Mouse (Mus musculus) ovary, adult 18-20 months (tissue): ENCODE data around the gene Jtb.

Source experiments
- DNase-seq: peaks from one replicate; pipeline ENCODE4 v3.0.0; 2022; ENCODE audit warnings: low spot score, mixed read lengths

The Jtb gene

GRCm38 (mm10) chr3:90231507-90232333 is at the start of gene Jtb:
TSS of gene Jtb (plus strand) at chr3:90231597.
- peak; percentile 92 for DNase-seq

DNA sequence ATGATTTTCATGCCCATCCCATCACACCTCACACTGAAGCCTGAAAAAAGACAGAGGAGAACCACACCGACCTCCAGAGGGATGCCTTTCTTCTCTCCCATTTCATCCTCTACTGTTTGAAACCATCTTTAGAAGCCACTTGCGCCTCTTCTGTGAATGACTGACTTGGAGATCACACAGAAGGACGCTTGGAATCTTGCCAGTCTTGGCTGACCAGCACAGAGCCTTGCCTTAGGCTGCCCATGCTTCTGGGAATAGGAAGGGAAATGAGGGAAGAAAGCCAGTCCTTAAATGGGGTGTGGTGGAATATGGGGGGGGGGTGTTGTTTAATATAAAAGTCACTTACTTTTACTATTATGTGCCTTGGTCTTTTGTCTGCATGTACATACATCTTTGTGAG is 47.8 kb upstream of the Jtb start:
- DNase-seq: no peak

DNA sequence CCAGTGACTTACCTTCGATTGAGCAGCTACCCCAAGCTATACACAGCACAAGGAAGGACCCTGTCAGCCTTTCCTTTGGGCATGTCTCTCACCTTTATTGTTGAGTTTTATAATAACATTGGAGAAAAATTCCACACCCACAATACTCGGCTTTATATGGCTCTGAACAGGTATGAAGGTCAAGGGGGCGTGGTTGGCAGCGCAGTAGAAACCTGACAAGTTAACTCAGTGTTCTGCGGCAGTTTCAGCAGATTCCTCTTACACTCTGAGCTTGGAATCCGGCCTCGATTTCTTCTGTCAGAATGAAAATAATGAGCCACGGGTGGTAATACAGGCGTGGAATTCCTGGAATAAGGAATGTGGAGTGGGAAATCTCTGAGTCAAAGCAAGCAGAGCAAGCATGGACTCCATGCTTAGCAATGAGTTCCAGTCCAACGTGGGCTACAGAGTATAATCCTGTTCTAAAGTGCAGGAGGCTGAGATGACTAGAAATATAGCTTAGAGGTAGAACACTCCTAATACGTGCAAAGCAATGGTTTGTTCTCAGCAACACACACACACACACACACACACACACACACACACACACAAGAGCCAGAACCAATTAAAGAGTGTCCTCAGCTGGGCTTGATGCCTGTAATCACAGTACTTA is 40.4 kb upstream of the Jtb start:
- no peak for DNase-seq

DNA sequence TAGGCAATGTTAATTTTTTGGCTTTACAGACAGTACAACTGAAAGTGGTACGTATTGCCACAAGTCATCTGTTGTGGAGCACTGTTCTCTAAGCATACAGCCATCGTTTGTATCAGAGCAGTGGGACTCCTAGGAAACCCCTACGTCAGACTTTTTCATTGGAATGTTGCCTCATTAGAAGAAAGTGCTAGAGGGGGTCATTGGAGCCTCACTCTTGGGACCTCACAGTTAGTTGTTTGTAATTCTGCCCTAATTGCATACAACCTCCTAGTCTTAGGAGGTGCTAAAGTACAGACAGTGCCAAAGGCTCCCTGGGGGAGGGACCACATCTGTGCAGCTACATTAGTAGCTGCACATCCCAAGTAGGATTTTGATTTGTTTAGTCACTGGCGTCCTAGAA is 36.6 kb upstream of the Jtb start:
- DNase-seq: no peak

DNA sequence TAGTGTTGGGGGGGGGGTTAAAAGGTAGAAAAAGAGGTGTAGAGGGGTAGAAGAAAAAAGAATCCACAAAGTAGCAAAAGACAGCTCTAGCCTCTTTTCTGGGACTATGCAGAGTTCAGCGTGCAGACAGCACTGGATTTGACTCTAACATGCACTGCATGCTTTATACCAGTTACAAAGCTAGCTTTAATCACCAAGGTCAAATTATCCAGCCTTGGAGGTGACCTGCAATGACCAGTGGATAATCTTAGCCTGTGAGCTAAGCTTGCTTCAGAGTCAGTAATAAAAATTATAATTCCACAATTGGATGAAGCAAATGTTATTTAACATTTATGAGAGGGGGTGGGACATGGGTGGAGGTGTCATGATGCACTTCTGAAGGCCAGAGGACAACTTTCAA is 35.8 kb upstream of the Jtb start:
- no peak for DNase-seq

DNA sequence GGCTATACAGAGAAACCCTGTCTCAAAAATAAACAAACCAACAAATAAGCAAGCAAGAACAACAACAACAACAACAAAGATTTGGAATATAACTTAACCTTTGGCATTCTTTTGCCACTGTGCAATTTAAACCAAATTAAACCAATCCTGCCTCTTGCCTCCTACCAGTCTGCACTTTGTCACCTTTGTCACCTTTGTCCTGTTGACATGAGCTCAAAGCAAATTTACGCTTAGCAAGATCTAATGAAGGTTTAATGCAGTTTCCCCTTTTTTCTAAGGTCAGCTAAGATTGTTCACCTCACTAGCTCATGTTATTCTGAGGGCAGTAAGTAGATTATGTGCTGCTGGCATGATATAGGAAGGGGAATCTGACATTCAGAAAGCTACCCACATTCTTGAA is 33.8 kb upstream of the Jtb start:
- DNase-seq: no peak

DNA sequence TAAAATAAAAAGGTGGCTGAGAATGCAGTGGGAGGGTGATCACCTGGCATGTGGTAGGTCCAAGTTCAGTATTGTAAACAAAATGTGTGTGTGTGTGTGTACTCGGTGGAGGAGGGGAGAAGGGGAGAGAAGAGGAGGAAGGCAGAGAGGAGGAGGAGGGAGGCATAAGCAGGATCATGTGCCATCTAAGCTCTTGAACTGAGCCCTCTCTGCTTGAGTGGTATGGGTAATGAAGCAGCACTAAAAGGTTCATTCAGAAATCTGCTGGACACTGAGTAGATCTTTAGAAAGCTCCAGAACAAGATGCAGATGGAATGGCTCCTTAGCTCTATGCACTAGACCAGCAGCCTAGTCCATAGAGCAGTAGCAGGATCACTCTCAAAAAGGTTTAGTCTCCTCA is 28.5 kb upstream of the Jtb start:
- DNase-seq: no peak

- no peak for DNase-seq
Measured at GRCm38 (mm10) chr3:90203619-90204018, 27.8 kb upstream of the Jtb start.

DNA sequence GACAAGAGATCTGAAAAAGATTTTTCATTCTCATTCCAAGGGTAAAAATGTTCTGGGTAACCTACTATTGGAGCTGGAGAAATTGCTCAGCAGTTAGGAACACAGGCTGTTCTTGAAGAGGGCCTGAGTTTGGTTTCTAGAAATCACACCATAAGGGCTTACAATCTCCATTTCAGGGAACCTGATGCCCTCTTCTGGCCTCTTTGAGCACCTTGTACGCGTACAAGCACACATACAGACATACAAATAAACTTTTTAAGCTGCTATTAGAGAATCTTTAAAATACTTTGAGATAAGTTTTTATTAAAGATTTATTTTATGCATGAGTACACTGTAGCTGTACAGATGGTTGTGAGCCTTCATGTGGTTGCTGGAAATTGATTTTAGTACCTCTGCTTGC is 26.8 kb upstream of the Jtb start:
- DNase-seq: no peak

DNA sequence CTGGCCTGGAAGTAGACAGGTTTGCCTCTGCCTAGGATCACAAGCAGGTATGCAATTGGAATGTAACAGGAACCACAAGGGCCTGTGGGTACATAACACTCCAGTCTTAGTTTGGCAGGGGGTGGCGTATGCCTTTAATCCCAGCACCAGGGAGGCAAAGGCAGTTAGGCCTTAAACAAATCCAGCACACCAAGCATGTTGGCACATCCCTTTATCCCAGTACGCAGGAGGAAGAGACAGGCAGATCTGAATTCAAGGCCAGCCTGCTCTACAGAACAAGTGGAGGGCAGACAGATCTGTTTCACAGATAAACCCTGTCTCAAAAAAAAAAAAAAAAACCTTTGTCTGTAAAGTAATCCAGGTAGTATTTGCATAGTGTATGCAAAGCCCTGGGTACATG is 22.7 kb upstream of the Jtb start:
- DNase-seq: no peak

DNA sequence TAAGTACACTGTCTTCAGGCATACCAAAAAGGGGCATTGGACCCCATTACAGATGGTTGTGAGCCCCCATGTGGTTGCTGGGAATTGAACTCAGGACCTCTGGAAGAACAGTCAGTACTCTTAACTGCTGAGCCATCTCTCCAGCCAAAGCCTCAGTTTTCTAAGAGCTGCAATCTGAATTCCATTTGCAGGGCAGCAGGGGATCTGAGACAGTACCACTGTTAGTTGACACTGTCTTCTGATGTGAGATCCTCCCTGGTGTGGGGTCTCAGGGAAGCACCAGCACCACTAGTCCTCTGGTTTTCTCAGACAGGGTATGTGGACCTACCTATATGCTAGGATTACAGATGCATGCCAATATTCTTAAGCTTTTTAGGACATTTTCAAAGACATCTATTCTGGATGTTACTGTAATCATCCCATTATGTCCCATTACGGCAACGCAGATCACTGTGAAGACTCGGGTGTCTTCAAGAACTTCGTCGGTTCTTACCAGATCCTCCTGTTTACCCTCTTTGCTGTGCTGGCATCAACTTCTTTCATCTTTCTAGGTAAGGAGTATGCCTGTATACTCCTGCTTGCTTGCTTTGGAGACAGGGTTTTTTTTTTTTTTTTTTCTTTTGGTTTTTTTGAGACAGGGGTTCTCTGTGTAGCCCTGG is 21.4 kb upstream of the Jtb start:
- DNase-seq: no peak

DNA sequence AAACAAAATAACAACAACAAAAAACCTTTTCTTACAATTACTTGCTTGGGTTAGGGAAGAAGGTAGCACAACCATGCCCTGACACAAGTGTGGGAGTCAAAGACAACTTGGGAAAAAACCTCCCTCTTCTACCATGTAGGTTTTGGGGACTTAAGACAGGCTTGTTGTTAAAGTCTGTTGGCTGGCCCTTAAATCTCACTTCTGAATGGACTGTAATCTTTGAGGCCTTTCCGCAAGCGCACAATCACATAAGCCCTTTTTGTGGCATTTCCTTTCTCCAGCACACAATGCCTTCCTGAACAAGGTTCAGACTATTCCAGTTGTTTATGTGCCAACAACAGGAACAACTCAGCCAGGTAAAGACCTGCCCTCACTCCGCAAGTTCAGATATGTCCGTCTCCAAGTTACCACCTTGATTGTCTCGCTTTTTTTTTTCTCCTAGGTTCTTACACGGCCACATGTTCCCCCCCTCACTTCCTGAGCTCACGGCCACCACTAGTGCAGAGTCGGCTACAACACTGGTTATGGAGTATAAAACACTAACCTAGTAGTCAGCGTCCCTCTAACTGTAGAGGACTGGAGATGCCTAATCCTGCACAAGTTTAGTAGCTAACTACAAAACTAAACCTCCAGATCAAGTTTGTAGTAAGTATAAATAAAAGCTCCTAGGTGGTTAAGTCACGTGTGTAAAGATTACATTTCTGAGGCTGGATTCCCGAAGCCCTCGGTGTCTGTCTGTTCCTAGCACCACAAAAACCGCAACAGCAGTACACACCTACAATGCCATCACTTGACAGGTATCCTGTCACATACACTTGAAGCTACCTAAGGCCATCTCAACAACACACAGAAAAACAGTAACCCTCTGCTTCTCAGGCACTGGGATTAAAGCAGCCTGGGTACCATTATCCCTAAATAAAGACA is 19.7 kb upstream of the Jtb start:
- no peak for DNase-seq

DNA sequence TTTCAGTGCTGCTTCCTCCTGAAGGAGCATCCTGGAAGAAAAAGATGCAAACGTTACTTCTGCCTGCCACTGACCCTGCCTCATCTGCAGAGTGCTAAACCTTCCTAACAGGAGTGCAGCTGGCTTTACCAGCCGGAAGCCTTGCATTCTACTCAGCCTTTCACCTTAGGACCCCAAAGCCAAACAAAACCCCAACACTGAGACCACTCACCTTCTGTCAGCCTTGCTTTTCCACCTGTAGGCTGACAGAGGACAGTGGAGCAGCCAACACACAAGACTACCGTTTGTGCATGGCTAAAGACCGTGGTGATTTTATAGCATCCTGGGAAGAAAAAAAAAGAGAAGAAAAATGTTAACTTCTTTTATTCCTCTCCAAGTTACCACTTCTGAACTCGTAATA is 18.7 kb upstream of the Jtb start:
- DNase-seq: no peak

DNA sequence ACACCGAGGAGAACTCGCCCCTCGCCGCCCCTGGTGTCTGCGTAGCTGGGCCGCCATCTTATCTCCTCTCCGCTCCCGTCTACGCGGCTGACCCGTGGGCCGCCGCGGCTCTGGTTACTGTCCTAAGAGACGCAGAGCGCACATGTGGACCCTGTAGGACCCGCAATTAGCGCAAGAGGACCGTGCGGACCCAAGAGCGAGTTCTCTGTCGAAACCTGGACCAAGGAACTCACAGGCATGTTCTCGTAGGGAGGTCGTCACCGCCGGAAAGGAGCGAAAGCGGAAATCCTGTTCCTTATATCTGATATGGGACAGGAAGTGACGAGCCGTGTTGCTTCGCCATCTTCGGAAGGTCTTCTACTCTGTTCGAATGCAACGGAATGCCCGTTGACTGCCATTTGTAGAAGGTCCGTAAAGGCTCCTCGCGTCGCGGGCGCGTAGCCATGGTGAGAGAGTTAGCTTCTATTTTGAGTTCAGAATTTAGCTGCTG is 18.0 kb upstream of the Jtb start, which contains the start of the genes Rps27 and Rab13:
Gene Rps27, minus strand, starts transcription at position 275 of the 490 bp plus-strand sequence.
Gene Rab13, plus strand, starts transcription at position 319 of the 490 bp plus-strand sequence.
- DNase-seq: peak; percentile 87

DNA sequence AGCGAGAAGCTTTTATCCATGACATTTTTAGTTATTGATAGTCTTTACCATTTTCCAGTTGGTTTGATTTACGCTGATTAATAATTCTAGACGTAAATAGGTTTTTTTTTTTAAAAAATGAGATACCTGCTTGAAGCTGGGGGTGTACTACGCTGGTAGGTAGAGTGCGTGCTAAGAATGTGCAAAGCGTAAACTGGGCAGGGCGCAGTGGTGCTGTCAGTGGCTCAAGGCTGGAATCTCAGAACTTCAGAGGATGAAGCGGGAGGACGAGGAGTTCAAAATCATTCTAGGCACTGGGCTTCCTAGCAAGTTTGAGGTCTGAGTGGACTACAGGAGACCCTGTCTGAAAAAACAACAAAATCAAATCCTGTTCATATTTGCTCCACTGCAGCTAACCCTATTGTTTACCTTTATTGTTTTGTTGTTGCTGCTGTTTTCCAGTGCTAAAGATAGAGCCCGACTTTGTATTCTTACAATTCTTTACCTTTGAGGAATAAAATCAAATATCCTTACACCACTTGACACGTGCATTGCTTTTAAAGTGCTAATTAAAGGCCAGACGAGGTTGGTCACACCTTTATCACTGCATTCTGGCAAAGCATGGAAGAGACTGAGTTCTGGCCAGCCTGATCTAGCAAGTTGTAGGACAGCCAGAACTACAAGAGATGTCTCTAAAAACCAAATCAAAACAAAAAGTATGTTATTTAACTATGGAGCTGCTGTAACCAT is 17.3 kb upstream of the Jtb start:
- no peak for DNase-seq

- no peak for DNase-seq
Measured at GRCm38 (mm10) chr3:90215825-90216380, 15.5 kb upstream of the Jtb start.

DNA sequence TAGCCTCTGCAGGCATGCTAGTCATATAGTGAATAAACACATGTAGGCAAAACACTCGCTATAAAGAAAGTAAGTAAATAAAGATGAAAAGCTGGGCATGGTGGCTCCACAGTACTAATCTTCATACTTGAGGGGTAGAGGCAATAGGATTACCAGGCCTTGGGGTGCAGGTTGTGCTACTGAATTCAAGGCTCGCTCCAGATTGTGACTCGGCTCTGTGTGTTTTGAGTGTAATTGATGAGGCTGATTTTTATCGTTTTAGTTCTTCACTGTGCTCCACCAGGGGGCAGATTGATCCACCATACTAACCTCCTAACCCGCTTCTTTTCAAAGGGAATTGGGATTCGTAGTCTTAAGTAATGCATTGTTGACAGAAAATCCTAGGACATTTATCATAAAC is 11.3 kb upstream of the Jtb start:
- no peak for DNase-seq

DNA sequence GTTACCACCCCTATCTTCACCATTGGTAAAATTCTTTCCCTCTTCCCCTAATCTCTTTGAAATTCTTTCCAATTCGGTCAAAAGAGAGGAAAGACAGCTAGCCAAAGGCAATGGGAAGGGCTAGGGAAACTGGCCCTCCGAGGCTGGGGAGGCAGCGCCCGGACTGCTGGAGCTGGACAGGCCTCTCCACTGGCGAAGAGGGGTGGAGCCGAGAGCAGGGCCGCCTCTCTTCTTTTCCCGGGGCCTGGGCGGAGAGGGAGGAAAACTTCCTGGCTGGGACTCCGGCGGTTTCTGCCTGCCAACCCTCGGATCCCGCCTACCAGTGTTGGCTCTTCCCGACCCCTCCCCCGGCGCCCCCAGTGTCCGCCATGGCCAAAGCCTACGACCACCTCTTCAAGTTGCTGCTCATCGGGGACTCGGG is 10.9 kb upstream of the Jtb start:
- DNase-seq: peak; percentile 81

DNA sequence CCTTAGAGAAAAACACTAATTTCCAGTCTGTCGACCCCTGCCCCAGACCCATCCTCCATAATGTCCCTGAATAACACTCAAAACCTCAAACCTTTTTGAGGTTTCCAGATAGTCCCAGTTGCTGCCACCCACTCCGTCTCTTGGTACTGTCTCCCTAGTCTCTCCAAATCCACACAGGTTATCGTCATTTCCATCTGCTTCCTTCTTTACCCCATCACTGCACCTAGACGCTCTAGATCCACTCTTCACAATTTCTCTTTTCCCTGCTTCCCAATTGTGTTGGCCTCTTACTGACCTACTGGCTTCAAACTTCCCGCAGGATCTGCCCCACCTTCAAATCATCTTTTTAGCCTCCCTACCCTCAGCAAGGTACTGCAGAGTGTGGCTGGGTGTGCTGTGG is 10.3 kb upstream of the Jtb start:
- DNase-seq: no peak

GRCm38 (mm10) chr3:90222455-90222854 is 8.9 kb upstream of the Jtb start:
- DNase-seq: no peak

DNA sequence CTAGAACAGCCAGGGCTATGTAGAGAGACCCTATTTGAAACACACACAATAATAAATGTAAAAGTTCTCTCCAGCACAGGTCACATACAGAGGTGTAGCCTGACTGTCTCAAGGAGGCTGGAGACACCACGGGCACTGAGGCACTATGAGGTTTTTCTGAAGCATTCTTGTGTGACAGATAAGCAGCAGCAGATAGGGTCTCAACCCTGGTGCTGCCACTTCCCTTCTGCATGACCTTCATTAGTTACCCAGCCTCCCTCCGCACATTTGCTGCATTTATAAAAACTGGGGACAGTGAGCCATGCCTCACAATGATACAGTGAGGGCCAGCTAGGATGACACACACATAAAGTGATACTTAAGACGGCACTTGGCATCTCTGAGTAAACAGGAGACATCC is 8.5 kb upstream of the Jtb start:
- DNase-seq: no peak
